Mouse (Mus musculus) midbrain, embryonic 15.5 days (tissue): ENCODE data around the gene Rsl24d1. TPM values are rescaled to one million over a fixed set of nuclear protein-coding genes. Genes with fewer than 3 reads are reported as not detected.
A peak's percentile ranks its signal among the peaks of the same experiment; 100 is the strongest.
"Not testable (repeated sequence)": the region's sequence is repeated elsewhere in the genome, so short reads cannot be mapped to it uniquely, and the experiment has no call there.

Source experiments
- ATAC-seq: fragments of 200-750 bp; cut with Nextera tagmentation; replicated peaks from 2 replicates; pipeline ENCODE4 v1.8.0; 2017; ENCODE audit warnings: moderate TSS enrichment
- H3K27ac ChIP-seq: fragments of 300-500 bp; sonication (generic); 2 replicates; pipeline ENCODE4 v1.5.1; 2015; ENCODE audit warnings: mild to moderate bottlenecking, inconsistent platforms
- H3K27me3 ChIP-seq: fragments of 300-500 bp; sonication (generic); replicated peaks from 2 replicates; pipeline ENCODE4 v1.6.1; 2015; ENCODE audit warnings: inconsistent platforms
- H3K36me3 ChIP-seq: fragments of 300-500 bp; sonication (generic); replicated peaks from 2 replicates; pipeline ENCODE4 v1.6.1; 2015; ENCODE audit warnings: inconsistent platforms
- H3K4me1 ChIP-seq: fragments of 300-500 bp; sonication (generic); 2 replicates; pipeline ENCODE4 v1.6.1; 2015; ENCODE audit warnings: inconsistent platforms
- H3K4me2 ChIP-seq: fragments of 300-500 bp; sonication (generic); 2 replicates; pipeline ENCODE4 v1.6.1; 2015; ENCODE audit warnings: inconsistent platforms, mild to moderate bottlenecking, moderate library complexity
- H3K4me3 ChIP-seq: fragments of 300-500 bp; sonication (generic); 2 replicates; pipeline ENCODE4 v1.5.1; 2015; ENCODE audit warnings: mild to moderate bottlenecking, inconsistent platforms
- H3K9ac ChIP-seq: fragments of 300-500 bp; sonication (generic); 2 replicates; pipeline ENCODE4 v1.6.1; 2015; ENCODE audit warnings: mild to moderate bottlenecking, inconsistent platforms
- H3K9me3 ChIP-seq: fragments of 300-500 bp; sonication (generic); 2 replicates; pipeline ENCODE4 v1.6.1; 2016; ENCODE audit warnings: inconsistent platforms
- WGBS: fragments of 180-500 bp; shearing (Covaris S2); methylation state at CpG from one replicate; pipeline ENCODE4 v1.1.7; 2015; ENCODE audit warnings: mixed read lengths; 5-methylcytosine and 5-hydroxymethylcytosine counted together
- polyA plus RNA-seq: library from polyadenylated mRNA; unstranded; fragments of >200 nt; fragmentation: Nextera tagmentation; extraction: Ambion mirVana; gene quantifications from 2 replicates; pipeline ENCODE4 v1.2.1, GENCODE M21; 2015

Rsl24d1 gene
- polyA plus RNA-seq, 1 experiment from 2014 or later: 100 TPM

DNA sequence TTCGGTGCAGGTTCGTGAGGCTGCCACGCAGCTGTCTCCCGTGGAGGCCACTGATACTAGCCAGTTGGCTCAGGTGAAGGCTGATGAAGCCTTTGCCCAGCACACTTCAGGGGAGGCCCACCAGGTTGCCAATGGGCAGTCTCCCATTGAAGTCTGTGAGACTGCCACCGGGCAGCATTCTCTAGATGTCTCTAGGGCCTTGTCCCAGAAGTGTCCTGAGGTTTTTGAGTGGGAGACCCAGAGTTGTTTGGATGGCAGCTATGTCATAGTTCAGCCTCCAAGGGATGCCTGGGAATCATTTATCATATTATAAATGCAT, 9.4 kb upstream of the Rsl24d1 start:
- no peak overlapping the region for H3K27ac ChIP-seq
- H3K4me1 ChIP-seq: peaks cover 8% of the 10 kb centered on the region; the same call in 1 of the 2 replicates
- H3K4me3 ChIP-seq: peak overlapping the region; percentile 39
- peak; percentile 39; the same call in 1 of the 2 replicates for ATAC-seq
- peak overlapping the region; percentile 45; the same call in 1 of the 2 replicates for H3K9ac ChIP-seq
- WGBS: 44% methylated on average over 5 of the region's 5 CpGs
- peak overlapping the region; percentile 84 for H3K4me2 ChIP-seq
- H3K9me3 ChIP-seq: no peaks in the 10 kb centered on the region
- no peaks in the 10 kb centered on the region for H3K36me3 ChIP-seq
- peaks cover 32% of the 10 kb centered on the region for H3K27me3 ChIP-seq

GRCm38 (mm10) chr9:73105141-73105540, 8.1 kb upstream of the Rsl24d1 start:
- 70% methylated on average over 1 of the region's 1 CpGs for WGBS
- ATAC-seq: no peak
- H3K36me3 ChIP-seq: no peaks in the 10 kb centered on the region
- H3K9ac ChIP-seq: no peak overlapping the region
- peaks cover 8% of the 10 kb centered on the region; the same call in 1 of the 2 replicates for H3K4me1 ChIP-seq
- H3K4me2 ChIP-seq: no peak overlapping the region
- H3K27me3 ChIP-seq: peaks cover 34% of the 10 kb centered on the region
- H3K4me3 ChIP-seq: no peak overlapping the region
- H3K27ac ChIP-seq: no peak overlapping the region
- H3K9me3 ChIP-seq: no peaks in the 10 kb centered on the region

DNA sequence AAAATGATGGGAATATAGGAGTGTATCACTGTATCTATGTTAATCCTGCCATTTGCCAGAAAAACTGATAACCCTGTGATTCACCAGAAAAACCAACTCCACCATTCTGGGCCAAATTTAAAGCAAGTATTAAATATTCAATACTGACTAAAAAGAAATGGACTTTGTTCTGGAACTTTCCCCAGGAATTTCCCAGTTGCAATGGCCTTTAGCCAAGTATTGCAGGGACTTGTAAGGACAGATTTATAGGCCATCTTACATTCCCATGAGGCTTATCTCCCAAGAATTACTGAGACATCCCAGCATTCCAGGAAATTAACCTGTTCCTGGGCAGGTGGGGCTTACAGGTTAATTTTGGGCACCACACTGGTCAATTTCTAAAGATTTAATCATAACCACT, 7.5 kb upstream of the Rsl24d1 start:
- Histone ChIP-seq H3K36me3 (no peaks in the 10 kb centered on the region), H3K9ac (no peak overlapping the region), H3K9me3 (no peaks in the 10 kb centered on the region), H3K4me2 (no peak overlapping the region), H3K27me3 (peaks cover 34% of the 10 kb centered on the region), H3K4me3 (no peak overlapping the region), H3K27ac (no peak overlapping the region), H3K4me1 (peaks cover 8% of the 10 kb centered on the region; the same call in 1 of the 2 replicates)
- no peak for ATAC-seq

GRCm38 (mm10) chr9:73116704-73117103, 3.5 kb downstream of the Rsl24d1 start:
- Histone ChIP-seq H3K4me1 (peaks cover 13% of the 10 kb centered on the region), H3K36me3 (peaks cover 28% of the 10 kb centered on the region)
- not testable (repeated sequence) for ATAC-seq, H3K4me3 ChIP-seq, H3K9ac ChIP-seq, H3K4me2 ChIP-seq, H3K27me3 ChIP-seq, H3K9me3 ChIP-seq, H3K27ac ChIP-seq
- 97% methylated on average over 5 of the region's 6 CpGs for WGBS

DNA sequence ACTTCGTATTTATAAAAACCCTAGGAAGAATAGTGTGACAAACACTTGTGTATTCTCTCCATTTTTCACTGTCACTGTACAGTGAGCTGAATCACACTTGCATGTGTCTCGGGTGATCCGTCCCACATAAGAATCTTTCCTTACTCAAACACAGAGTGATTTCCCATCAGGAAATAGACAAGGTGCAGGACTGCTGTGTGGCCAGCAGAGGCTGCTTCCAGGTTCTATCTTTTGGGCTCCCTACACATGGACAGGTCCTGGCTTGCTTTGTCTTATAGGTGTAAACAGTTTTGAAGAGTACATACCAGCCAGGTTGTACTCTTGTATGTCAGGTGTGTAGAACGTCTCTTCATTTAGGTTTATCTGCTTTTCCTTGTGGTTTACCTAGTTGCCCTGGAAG, 4.8 kb downstream of the Rsl24d1 start:
- ATAC-seq: no peak
- Histone ChIP-seq H3K9ac (no peak overlapping the region), H3K9me3 (no peaks in the 10 kb centered on the region), H3K4me2 (no peak overlapping the region), H3K4me1 (peaks cover 13% of the 10 kb centered on the region), H3K4me3 (no peak overlapping the region), H3K27ac (no peak overlapping the region), H3K27me3 (no peaks in the 10 kb centered on the region), H3K36me3 (peaks cover 33% of the 10 kb centered on the region)
- WGBS: 93% methylated on average over 4 of the region's 4 CpGs

- no peak overlapping the region for H3K27ac ChIP-seq
Measured at GRCm38 (mm10) chr9:73121735-73122134, 8.5 kb downstream of the Rsl24d1 start.

DNA sequence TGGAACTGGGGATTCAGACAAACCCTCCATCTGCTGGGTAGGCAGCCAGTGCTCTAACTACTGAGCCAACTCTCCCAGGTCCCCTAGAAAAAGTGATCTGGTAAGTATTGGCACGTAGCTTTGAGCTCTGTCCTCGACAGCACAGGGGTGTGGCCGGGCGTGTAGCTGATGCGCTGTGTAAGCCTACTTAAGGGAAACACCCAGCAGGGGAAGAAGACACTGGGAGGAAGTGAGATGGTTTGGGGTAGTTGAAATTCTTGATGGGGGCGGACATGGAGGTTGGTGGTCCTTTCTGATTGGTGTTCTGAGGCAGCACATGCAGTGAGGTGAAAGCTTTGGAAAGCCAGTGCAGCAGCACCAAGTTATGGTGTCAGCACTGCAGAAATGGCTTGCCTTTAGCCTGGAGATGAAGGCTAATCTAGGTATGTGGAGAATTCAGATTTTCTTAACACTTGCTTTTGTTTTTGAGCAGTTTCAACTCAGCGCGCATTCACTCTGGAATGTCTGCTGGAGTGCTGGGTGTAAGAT, 11.9 kb downstream of the Rsl24d1 start:
- H3K36me3 ChIP-seq: peaks cover 50% of the 10 kb centered on the region
- no peak overlapping the region for H3K4me3 ChIP-seq
- H3K4me2 ChIP-seq: no peak overlapping the region
- H3K4me1 ChIP-seq: no peaks in the 10 kb centered on the region
- H3K9me3 ChIP-seq: no peaks in the 10 kb centered on the region
- WGBS: 95% methylated on average over 8 of the region's 8 CpGs
- H3K27ac ChIP-seq: no peak overlapping the region
- no peak overlapping the region for H3K9ac ChIP-seq
- no peak for ATAC-seq
- H3K27me3 ChIP-seq: no peaks in the 10 kb centered on the region

More at GRCm38 (mm10) chr9:73121735-73122134, 8.5 kb downstream of the Rsl24d1 start:
- no peak overlapping the region for H3K9ac ChIP-seq
- H3K4me2 ChIP-seq: no peak overlapping the region
- no peak overlapping the region for H3K4me3 ChIP-seq
- no peaks in the 10 kb centered on the region for H3K4me1 ChIP-seq
- 69% methylated on average over 8 of the region's 8 CpGs for WGBS
- H3K9me3 ChIP-seq: no peaks in the 10 kb centered on the region
- peaks cover 51% of the 10 kb centered on the region for H3K36me3 ChIP-seq
- no peaks in the 10 kb centered on the region for H3K27me3 ChIP-seq
- no peak for ATAC-seq

GRCm38 (mm10) chr9:73127457-73127856, 14.2 kb downstream of the Rsl24d1 start:
- no peak overlapping the region for H3K4me3 ChIP-seq
- H3K27ac ChIP-seq: no peak overlapping the region
- H3K4me2 ChIP-seq: no peak overlapping the region
- H3K27me3 ChIP-seq: no peaks in the 10 kb centered on the region
- no peaks in the 10 kb centered on the region for H3K4me1 ChIP-seq
- 86% methylated on average over 2 of the region's 2 CpGs for WGBS
- H3K9ac ChIP-seq: no peak overlapping the region
- peaks cover 32% of the 10 kb centered on the region; the same call in 1 of the 2 replicates for H3K36me3 ChIP-seq
- ATAC-seq: no peak
- H3K9me3 ChIP-seq: no peaks in the 10 kb centered on the region

- peak; percentile 84 for ATAC-seq
- H3K4me1 ChIP-seq: no peaks in the 10 kb centered on the region
- H3K27me3 ChIP-seq: no peaks in the 10 kb centered on the region
- WGBS: 41% methylated on average over 8 of the region's 8 CpGs
- no peak overlapping the region for H3K9ac ChIP-seq
- H3K27ac ChIP-seq: no peak overlapping the region
- H3K4me3 ChIP-seq: no peak overlapping the region
- peaks cover 26% of the 10 kb centered on the region; the same call in 1 of the 2 replicates for H3K36me3 ChIP-seq
- H3K4me2 ChIP-seq: no peak overlapping the region
- H3K9me3 ChIP-seq: no peaks in the 10 kb centered on the region
Measured at GRCm38 (mm10) chr9:73129875-73130274, 16.6 kb downstream of the Rsl24d1 start.

DNA sequence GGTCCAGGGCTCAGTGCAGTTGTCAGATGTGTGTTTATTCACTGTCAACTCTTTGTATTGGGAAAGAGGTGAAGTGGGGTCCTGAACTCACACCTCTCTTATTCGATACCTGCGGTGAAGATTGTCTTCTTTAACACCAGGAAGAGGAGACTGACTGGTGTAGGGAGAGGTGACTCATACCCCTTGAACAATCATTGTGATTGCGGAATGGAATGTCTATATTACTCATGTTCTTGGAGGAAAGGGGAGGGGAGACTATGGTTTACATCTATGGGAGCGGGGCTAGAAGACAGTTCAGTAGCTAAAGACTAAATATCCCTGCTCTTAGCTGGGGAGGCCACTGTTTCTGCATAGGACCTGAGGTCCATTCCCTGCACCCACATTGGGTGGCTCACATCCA, 17.3 kb downstream of the Rsl24d1 start:
- no peaks in the 10 kb centered on the region for H3K27me3 ChIP-seq
- no peak overlapping the region for H3K4me3 ChIP-seq
- no peak overlapping the region for H3K9ac ChIP-seq
- H3K36me3 ChIP-seq: peaks cover 21% of the 10 kb centered on the region; the same call in 1 of the 2 replicates
- no peak for ATAC-seq
- WGBS: 94% methylated on average over 4 of the region's 4 CpGs
- H3K4me1 ChIP-seq: no peaks in the 10 kb centered on the region
- no peak overlapping the region for H3K27ac ChIP-seq
- no peaks in the 10 kb centered on the region for H3K9me3 ChIP-seq
- H3K4me2 ChIP-seq: no peak overlapping the region

GRCm38 (mm10) chr9:73137341-73137886, 24.2 kb downstream of the Rsl24d1 start:
- Histone ChIP-seq H3K36me3 (no peaks in the 10 kb centered on the region), H3K27me3 (no peaks in the 10 kb centered on the region), H3K9ac (no peak overlapping the region), H3K4me3 (no peak overlapping the region), H3K4me1 (no peaks in the 10 kb centered on the region), H3K9me3 (no peaks in the 10 kb centered on the region), H3K4me2 (no peak overlapping the region), H3K27ac (no peak overlapping the region)
- WGBS: 77% methylated on average over 11 of the region's 11 CpGs
- no peak for ATAC-seq

GRCm38 (mm10) chr9:73154347-73154746, 41.1 kb downstream of the Rsl24d1 start:
- no peaks in the 10 kb centered on the region for H3K36me3 ChIP-seq
- WGBS: 56% methylated on average over 9 of the region's 9 CpGs
- H3K4me3 ChIP-seq: no peak overlapping the region
- H3K9me3 ChIP-seq: no peaks in the 10 kb centered on the region
- H3K4me2 ChIP-seq: no peak overlapping the region
- H3K27me3 ChIP-seq: no peaks in the 10 kb centered on the region
- no peak for ATAC-seq
- H3K4me1 ChIP-seq: no peaks in the 10 kb centered on the region
- no peak overlapping the region for H3K9ac ChIP-seq
- no peak overlapping the region for H3K27ac ChIP-seq

DNA sequence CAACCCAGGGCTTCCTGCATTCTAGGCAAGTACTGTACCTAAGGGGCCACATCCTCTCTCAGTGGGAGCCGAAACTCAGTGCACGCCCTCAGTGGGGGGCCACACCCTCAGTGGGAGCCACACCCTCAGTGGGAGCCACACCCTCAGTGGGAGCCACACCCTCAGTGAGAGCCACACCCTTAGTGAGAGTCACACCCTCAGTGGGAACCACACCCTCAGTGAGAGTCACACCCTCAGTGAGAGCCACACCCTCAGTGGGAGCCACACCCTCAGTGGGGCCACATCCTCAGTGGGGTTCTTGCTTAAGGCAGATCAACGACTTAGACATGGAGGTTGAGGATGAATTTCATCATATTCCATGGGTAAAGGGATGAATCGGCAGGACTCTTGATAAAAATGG, 44.7 kb downstream of the Rsl24d1 start:
- WGBS: 85% methylated on average over 4 of the region's 4 CpGs
- Histone ChIP-seq H3K36me3 (no peaks in the 10 kb centered on the region), H3K9ac (no peak overlapping the region), H3K27ac (no peak overlapping the region), H3K4me1 (no peaks in the 10 kb centered on the region), H3K4me3 (no peak overlapping the region), H3K27me3 (no peaks in the 10 kb centered on the region), H3K9me3 (no peaks in the 10 kb centered on the region), H3K4me2 (no peak overlapping the region)
- ATAC-seq: no peak
